Mouse (Mus musculus): ENCODE measurements around the gene Rims3. TPM values are rescaled to one million over a fixed set of nuclear protein-coding genes. Genes with fewer than 3 reads are reported as not detected.

Gene Rims3
- total and polyA plus RNA-seq, 2 experiments from 2014 or later = 37.1 to 131 TPM

DNA sequence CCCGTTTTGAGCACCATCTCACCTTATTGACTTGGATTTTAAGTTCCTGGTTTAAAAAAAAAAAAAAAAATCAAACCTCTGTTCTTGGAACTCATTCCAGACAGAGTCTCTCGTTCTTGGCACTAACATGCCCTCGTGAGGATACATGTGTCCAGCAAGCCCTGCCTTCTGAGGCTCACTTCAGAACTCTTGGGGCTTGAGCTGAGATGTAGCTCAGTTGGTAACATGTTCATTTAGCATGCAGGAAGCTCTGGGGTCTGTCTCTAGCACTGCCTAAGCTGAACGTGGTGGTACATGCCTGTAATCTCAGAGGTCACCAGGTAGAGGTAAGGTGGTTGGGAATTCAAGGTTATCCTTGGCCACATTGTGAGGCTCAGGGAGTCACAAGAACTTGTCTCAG, 31.5 kb downstream of the Rims3 start:
- Histone ChIP-seq H3K9ac (replicated peaks; ENCODE audit: low read length, poor library complexity, severe bottlenecking) (no peak overlapping the region), H3K27me3 (ENCODE audit: insufficient read depth, low read length) (no peaks in the 10 kb centered on the region), H3K4me1 (ENCODE audit: insufficient read depth, low read length) (peaks cover 10% of the 10 kb centered on the region; the same call in 1 of the 2 replicates), H3K27ac (ENCODE audit: low read depth, low read length) (no peak overlapping the region), H3K4me3 (ENCODE audit: low read depth, low read length) (no peak overlapping the region), H3K9me3 (ENCODE audit: low read length) (no peaks in the 10 kb centered on the region), H3K4me2 (ENCODE audit: low read depth, low read length, poor library complexity, severe bottlenecking) (no peak overlapping the region), H3K36me3 (ENCODE audit: insufficient read depth, low read length) (peaks cover 6% of the 10 kb centered on the region; the same call in 1 of the 2 replicates)
- no peak for ATAC-seq (ENCODE audit: low FRiP score)
- TF ChIP-seq CTCF (IDR thresholded peaks at IDR 0.05) = no peak
- WGBS = 29% methylated on average over 4 of the region's 4 CpGs
- no peak for DNase-seq (ENCODE audit: low spot score)

DNA sequence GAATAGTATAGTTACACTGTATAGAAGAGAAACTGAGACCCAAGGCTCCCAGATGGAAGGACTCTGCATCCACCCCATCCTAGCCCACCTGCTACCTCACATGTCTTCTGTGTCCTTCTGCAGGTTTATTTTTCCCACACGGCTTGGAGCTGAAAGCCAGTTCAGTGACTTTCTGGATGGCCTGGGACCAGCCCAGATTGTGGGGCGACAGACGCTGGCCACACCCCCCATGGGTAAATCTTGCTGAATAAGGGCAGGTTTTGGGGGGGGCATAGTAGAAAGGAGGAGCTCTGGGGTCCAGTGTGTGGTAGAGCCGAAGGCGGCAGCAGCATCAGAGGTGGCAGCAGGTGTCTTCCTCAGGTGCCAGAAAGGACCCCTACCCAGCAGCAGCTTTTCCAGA, 32.2 kb downstream of the Rims3 start:
- H3K9ac ChIP-seq (replicated peaks; ENCODE audit: low read length, poor library complexity, severe bottlenecking) = no peak overlapping the region
- no peak for ATAC-seq (ENCODE audit: low FRiP score)
- 79% methylated on average over 5 of the region's 5 CpGs for WGBS
- H3K27me3 ChIP-seq (ENCODE audit: insufficient read depth, low read length) = no peaks in the 10 kb centered on the region
- TF ChIP-seq CTCF (IDR thresholded peaks at IDR 0.05) = no peak
- no peak overlapping the region for H3K4me3 ChIP-seq (ENCODE audit: low read depth, low read length)
- no peak overlapping the region for H3K27ac ChIP-seq (ENCODE audit: low read depth, low read length)
- no peak overlapping the region for H3K4me2 ChIP-seq (ENCODE audit: low read depth, low read length, poor library complexity, severe bottlenecking)
- H3K36me3 ChIP-seq (ENCODE audit: insufficient read depth, low read length) = peaks cover 13% of the 10 kb centered on the region
- peaks cover 10% of the 10 kb centered on the region; the same call in 1 of the 2 replicates for H3K4me1 ChIP-seq (ENCODE audit: insufficient read depth, low read length)
- no peak for DNase-seq (ENCODE audit: low spot score)
- no peaks in the 10 kb centered on the region for H3K9me3 ChIP-seq (ENCODE audit: low read length)

GRCm38 (mm10) chr4:120887381-120888112, 32.9 kb downstream of the Rims3 start:
- Histone ChIP-seq H3K27ac (ENCODE audit: low read depth, low read length) (no peak overlapping the region), H3K27me3 (ENCODE audit: insufficient read depth, low read length) (no peaks in the 10 kb centered on the region), H3K36me3 (ENCODE audit: insufficient read depth, low read length) (peaks cover 17% of the 10 kb centered on the region), H3K9me3 (ENCODE audit: low read length) (no peaks in the 10 kb centered on the region), H3K4me3 (ENCODE audit: low read depth, low read length) (no peak overlapping the region), H3K4me2 (ENCODE audit: low read depth, low read length, poor library complexity, severe bottlenecking) (no peak overlapping the region), H3K9ac (replicated peaks; ENCODE audit: low read length, poor library complexity, severe bottlenecking) (no peak overlapping the region), H3K4me1 (ENCODE audit: insufficient read depth, low read length) (peaks cover 3% of the 10 kb centered on the region; the same call in 1 of the 2 replicates)
- 26% methylated on average over 8 of the region's 8 CpGs for WGBS
- TF ChIP-seq CTCF (IDR thresholded peaks at IDR 0.05) = peak; percentile 79
- peak; percentile 64 for DNase-seq (ENCODE audit: low spot score)
- ATAC-seq (ENCODE audit: low FRiP score) = no peak

DNA sequence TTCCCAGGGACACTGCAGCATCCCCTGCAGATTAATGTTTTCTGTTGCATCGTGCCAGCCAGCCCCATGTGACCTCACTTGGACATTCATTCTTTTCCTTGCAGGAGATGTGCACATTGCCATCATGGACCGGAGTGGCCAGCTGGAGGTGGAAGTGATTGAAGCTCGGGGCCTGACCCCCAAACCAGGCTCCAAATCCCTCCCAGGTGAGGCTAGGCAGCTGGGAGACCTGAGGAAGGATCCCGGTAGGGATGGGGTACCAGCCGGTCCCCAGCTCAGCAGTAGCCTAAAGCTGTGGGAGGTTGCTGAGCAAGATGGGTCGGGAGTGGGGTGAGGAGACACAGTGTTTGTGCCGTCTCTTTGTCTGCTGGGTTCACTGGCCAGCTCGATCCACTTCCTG, 34.3 kb downstream of the Rims3 start:
- Histone ChIP-seq H3K27me3 (ENCODE audit: insufficient read depth, low read length) (no peaks in the 10 kb centered on the region), H3K4me2 (ENCODE audit: low read depth, low read length, poor library complexity, severe bottlenecking) (no peak overlapping the region), H3K4me3 (ENCODE audit: low read depth, low read length) (no peak overlapping the region), H3K9ac (replicated peaks; ENCODE audit: low read length, poor library complexity, severe bottlenecking) (no peak overlapping the region), H3K27ac (ENCODE audit: low read depth, low read length) (no peak overlapping the region), H3K9me3 (ENCODE audit: low read length) (no peaks in the 10 kb centered on the region), H3K4me1 (ENCODE audit: insufficient read depth, low read length) (no peaks in the 10 kb centered on the region), H3K36me3 (ENCODE audit: insufficient read depth, low read length) (peaks cover 17% of the 10 kb centered on the region)
- ATAC-seq (ENCODE audit: low FRiP score) = no peak
- WGBS = 70% methylated on average over 8 of the region's 8 CpGs
- DNase-seq (ENCODE audit: low spot score) = no peak
- no peak for TF ChIP-seq CTCF (IDR thresholded peaks at IDR 0.05)

GRCm38 (mm10) chr4:120890754-120891440, 36.3 kb downstream of the Rims3 start:
- Histone ChIP-seq H3K4me1 (ENCODE audit: insufficient read depth, low read length) (no peaks in the 10 kb centered on the region), H3K27me3 (ENCODE audit: insufficient read depth, low read length) (no peaks in the 10 kb centered on the region), H3K27ac (ENCODE audit: low read depth, low read length) (no peak overlapping the region), H3K4me2 (ENCODE audit: low read depth, low read length, poor library complexity, severe bottlenecking) (no peak overlapping the region), H3K9me3 (ENCODE audit: low read length) (no peaks in the 10 kb centered on the region), H3K9ac (replicated peaks; ENCODE audit: low read length, poor library complexity, severe bottlenecking) (no peak overlapping the region), H3K4me3 (ENCODE audit: low read depth, low read length) (no peak overlapping the region), H3K36me3 (ENCODE audit: insufficient read depth, low read length) (peaks cover 17% of the 10 kb centered on the region)
- 46% methylated on average over 11 of the region's 11 CpGs for WGBS
- no peak for TF ChIP-seq CTCF (IDR thresholded peaks at IDR 0.05)
- peak; percentile 25; the same call in 1 of the 2 replicates for ATAC-seq (ENCODE audit: low FRiP score)
- peak; percentile 59 for DNase-seq (ENCODE audit: low spot score)

DNA sequence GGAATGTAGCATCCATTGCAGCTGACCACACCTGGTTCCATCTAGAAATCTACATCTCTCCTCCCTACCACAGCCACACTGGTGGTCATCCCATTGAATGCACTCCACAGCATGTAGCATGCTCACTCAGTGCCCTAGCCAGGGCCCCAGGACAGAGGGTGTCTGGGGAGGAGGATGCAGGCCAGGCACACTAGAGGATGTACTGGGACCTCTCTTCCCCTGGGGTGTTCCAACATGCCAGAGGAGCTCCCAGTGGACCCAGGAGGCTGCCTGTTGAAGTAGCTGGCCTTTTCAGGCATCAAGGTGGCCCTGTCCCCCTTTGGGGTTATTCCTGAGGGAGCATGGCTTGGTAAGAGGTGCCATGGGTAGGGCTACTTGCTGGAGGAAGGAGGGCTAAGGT, 37.3 kb downstream of the Rims3 start:
- Histone ChIP-seq H3K27ac (ENCODE audit: low read depth, low read length) (no peak overlapping the region), H3K9me3 (ENCODE audit: low read length) (no peaks in the 10 kb centered on the region), H3K4me2 (ENCODE audit: low read depth, low read length, poor library complexity, severe bottlenecking) (no peak overlapping the region), H3K4me1 (ENCODE audit: insufficient read depth, low read length) (no peaks in the 10 kb centered on the region), H3K4me3 (ENCODE audit: low read depth, low read length) (no peak overlapping the region), H3K9ac (replicated peaks; ENCODE audit: low read length, poor library complexity, severe bottlenecking) (no peak overlapping the region), H3K27me3 (ENCODE audit: insufficient read depth, low read length) (no peaks in the 10 kb centered on the region), H3K36me3 (ENCODE audit: insufficient read depth, low read length) (peaks cover 17% of the 10 kb centered on the region)
- ATAC-seq (ENCODE audit: low FRiP score) (no peak), DNase-seq (ENCODE audit: low spot score) (no peak)
- TF ChIP-seq CTCF (IDR thresholded peaks at IDR 0.05) = no peak

All from midbrain, postnatal 0 days (tissue).